18 mouse cellular contexts compared by ENCODE assay signal in genomic region chr3:141828301-141828700, GRCm38 (mm10).
DNase-seq lines count a peak whose midpoint lies in the region; ATAC-seq and TF ChIP-seq lines count a peak whose summit lies in the region.
"Had no signal": no experiment of that assay in that cellular context is flagged by ENCODE, and none has a peak within 500 bp of the region (broad histone marks: within the 10 kb centered on the region; RNA-seq: fewer than 3 reads in every experiment).

No protein-coding gene starts in this region.

- WGBS in cerebellum, adult 2 months, result 48% methylated on average over 5 of the region's 5 CpGs

- H3K27me3 ChIP-seq in cerebellum, adult 2 months (ENCODE audit: control insufficient read depth, insufficient read depth, low read length), result no peaks in the 10 kb centered on the region
- H3K27me3 ChIP-seq: embryonic facial prominence, embryonic 15.5 days; heart, embryonic 12.5 days; hindbrain, embryonic 15.5 days had no signal

- no peak for TF ChIP-seq CTCF in cerebellum, adult 2 months (IDR thresholded peaks at IDR 0.05; ENCODE audit: borderline replicate concordance, insufficient read depth, low read depth, low read length)

- peak; percentile 33 to 36 for DNase-seq in cerebellum, adult 2 months
- DNase-seq in frontal cortex, postnatal 25 days (ENCODE audit: low spot score in 2 of 2), result no peak
- DNase-seq in right cerebral cortex, postnatal 4 days, result peak; percentile 12
- no peak for DNase-seq in right cerebral cortex, adult 2 months (ENCODE audit: low spot score in 2 of 2)
- no peak for DNase-seq in lung, postnatal 25 days (ENCODE audit: low spot score)
- DNase-seq: adrenal gland, postnatal 10 days; embryo, embryonic 11 days; gastrocnemius, postnatal 14 days had no signal

- ATAC-seq in cerebellum, adult (ENCODE audit: insufficient number of reproducible peaks, low FRiP score, low TSS enrichment), result no peak
- peak; percentile 24; the same call in 1 of the 2 replicates for ATAC-seq in frontal cortex, adult (ENCODE audit: low TSS enrichment)
- ATAC-seq: forebrain, embryonic 14.5 days; intestine, embryonic 16.5 days had no signal

- peaks cover 2% of the 10 kb centered on the region; the same call in 1 of the 2 replicates for H3K4me1 ChIP-seq in cerebellum, adult 2 months (ENCODE audit: control insufficient read depth, insufficient read depth, low read length)
- H3K4me1 ChIP-seq: embryonic facial prominence, embryonic 15.5 days; forebrain, embryonic 10.5 days; heart, embryonic 12.5 days; hindbrain, embryonic 10.5 days; hindbrain, embryonic 15.5 days had no signal

- TF ChIP-seq POLR2A in cerebellum, adult 2 months (IDR thresholded peaks at IDR 0.05; ENCODE audit: borderline replicate concordance, insufficient read depth, low read length), result no peak

- H3K4me3 ChIP-seq in cerebellum, adult 2 months (replicated peaks; ENCODE audit: insufficient read depth, low read depth, low read length), result no peak overlapping the region
- H3K4me3 ChIP-seq: embryonic facial prominence, embryonic 15.5 days; erythroblast, embryonic 14.5 days; forebrain, embryonic 10.5 days; heart, embryonic 12.5 days; hindbrain, embryonic 10.5 days; hindbrain, embryonic 15.5 days had no signal

- H3K27ac ChIP-seq in cerebellum, adult 2 months (ENCODE audit: insufficient read depth, low read length), result no peak overlapping the region
- H3K27ac ChIP-seq: embryonic facial prominence, embryonic 15.5 days; forebrain, embryonic 10.5 days; hindbrain, embryonic 10.5 days; hindbrain, embryonic 15.5 days had no signal

Comparison
In these comparisons a context has a peak if more than half of its experiments do, and no peak if none do; other contexts are left out.
1. DNase-seq: peak in cerebellum, adult 2 months (2 of 2) and right cerebral cortex, postnatal 4 days (single experiment); none in frontal cortex, postnatal 25 days (0 of 2), right cerebral cortex, adult 2 months (0 of 2) and lung, postnatal 25 days (single experiment).